Mouse (Mus musculus): Measurements from ENCODE around the gene Grk3. TPM values are rescaled to one million over a fixed set of nuclear protein-coding genes. Genes with fewer than 3 reads are reported as not detected.

Gene Grk3
- total RNA-seq, 2 experiments from 2014 or later: 16.9 to 19.8 TPM

GRCm38 (mm10) chr5:112864719-112865367, 150.7 kb downstream of the Grk3 start:
- peak; percentile 69 for DNase-seq

Other genes starting within 250 kb of the Grk3 start
- gene Myo18b, start 119.4 kb downstream of the Grk3 start, total RNA-seq (2021): 100 to 1,000 TPM; 194 to 208 TPM
- not detected for gene Crybb2, start 54.3 kb upstream of the Grk3 start, total RNA-seq (2021)
- gene Crybb3, start 65.8 kb upstream of the Grk3 start, total RNA-seq (2021): 1 to 10 TPM; 1.4 to 1.7 TPM
- 10 to 100 TPM; 46.8 to 48.3 TPM for gene 2900026A02Rik, start 205.4 kb upstream of the Grk3 start, total RNA-seq (2021)
- not detected for gene Tmem211, start 211.1 kb upstream of the Grk3 start, total RNA-seq (2021)